Mouse (Mus musculus) ES-E14 (cell line): Measurements from ENCODE around the gene Igsf9b. TPM values are rescaled to one million over a fixed set of nuclear protein-coding genes. Genes with fewer than 3 reads are reported as not detected.

Source experiments
- DNase-seq: peaks from one replicate; pipeline ENCODE4 v3.0.0-alpha.2; 2013; ENCODE audit warnings: low read depth, low spot score
- H3K27ac ChIP-seq: 2 replicates; pipeline ENCODE4 v1.5.1; 2012; ENCODE audit warnings: low read depth, mild to moderate bottlenecking, low read length, moderate library complexity, mixed read lengths; ENCODE audit not compliant: poor library complexity, insufficient read depth, severe bottlenecking
- H3K36me3 ChIP-seq: 2 replicates; pipeline ENCODE4 v1.6.1; 2012; ENCODE audit warnings: mild to moderate bottlenecking, low read length, moderate library complexity, mixed read lengths; ENCODE audit not compliant: control insufficient read depth, poor library complexity, insufficient read depth, severe bottlenecking
- H3K4me1 ChIP-seq, 2 experiments: fragments of 150-350 bp in 1 of 2; sonication (generic) in 1 of 2; 2 replicates each; pipeline ENCODE4 v1.6.1; 2012; ENCODE audit warnings: low read length in 2 of 2, mild to moderate bottlenecking in 1 of 2, mixed read lengths in 1 of 2; ENCODE audit not compliant: control insufficient read depth in 2 of 2, insufficient read depth in 2 of 2, poor library complexity in 1 of 2
- H3K4me3 ChIP-seq, 2 experiments: fragments of 150-350 bp in 1 of 2; sonication (generic) in 1 of 2; 2 replicates each; pipeline ENCODE4 v1.5.1; 2012; ENCODE audit warnings: low read length in 2 of 2, low read depth in 1 of 2, mild to moderate bottlenecking in 1 of 2, mixed read lengths in 1 of 2; ENCODE audit not compliant: insufficient read depth in 1 of 2, poor library complexity in 1 of 2, severe bottlenecking in 1 of 2
- H3K9ac ChIP-seq: 2 replicates; pipeline ENCODE4 v1.6.1; 2012; ENCODE audit warnings: low read depth, mild to moderate bottlenecking, low read length, mixed read lengths; ENCODE audit not compliant: poor library complexity, insufficient read depth, severe bottlenecking
- H3K9me3 ChIP-seq: fragments of 150-350 bp; sonication (generic); 2 replicates; pipeline ENCODE4 v1.6.1; 2012; ENCODE audit warnings: low read depth, mild to moderate bottlenecking, low read length; ENCODE audit not compliant: control insufficient read depth, insufficient read depth
- CHD2 ChIP-seq: IDR thresholded peaks from 2 replicates; pipeline ENCODE4 v1.6.1; 2014; ENCODE audit warnings: mild to moderate bottlenecking, low read depth, low read length, inconsistent platforms
- HCFC1 ChIP-seq: IDR thresholded peaks from 2 replicates; pipeline ENCODE4 v1.6.1; 2012; ENCODE audit warnings: low read length, inconsistent platforms, borderline replicate concordance; ENCODE audit not compliant: insufficient read depth
- MAFK ChIP-seq: IDR thresholded peaks from 2 replicates; pipeline ENCODE4 v1.6.1; 2014; ENCODE audit warnings: mild to moderate bottlenecking, low read depth, low read length, inconsistent platforms; ENCODE audit not compliant: insufficient read depth
- ZC3H11A ChIP-seq: IDR thresholded peaks from 2 replicates; pipeline ENCODE4 v1.6.1; 2012; ENCODE audit warnings: low read depth, mild to moderate bottlenecking, inconsistent platforms, low read length, borderline replicate concordance
- ZNF384 ChIP-seq: IDR thresholded peaks from 2 replicates; pipeline ENCODE4 v1.6.1; 2012; ENCODE audit warnings: low read depth, low read length, inconsistent platforms
- in situ Hi-C, 2 experiments: fragments of 600-800 bp; cut with MboI; formaldehyde crosslinking; loops; one replicate each; pipeline ENCODE4 v1.15.1; 2025; ENCODE audit warnings: low sequenced_read_pairs in 2 of 2, inconsistent platforms in 1 of 2; ENCODE audit not compliant: unreplicated experiment in 2 of 2
- total RNA-seq: library from RNA; depleted of rRNA; stranded (reverse); fragments of 300-350 nt; gene quantifications from 2 replicates; pipeline ENCODE4 v1.2.3, GENCODE M21; 2012

The Igsf9b gene
- total RNA-seq, 1 experiment: 31.5 TPM

- H3K36me3 ChIP-seq: no peaks in the 10 kb centered on the region
- H3K9ac ChIP-seq: no peak overlapping the region
- no peaks in the 10 kb centered on the region for H3K9me3 ChIP-seq
- TF ChIP-seq MAFK (no peak), ZC3H11A (no peak), CHD2 (no peak), ZNF384 (no peak), HCFC1 (no peak)
- no peak overlapping the region for H3K27ac ChIP-seq
- no peak overlapping the region for H3K4me3 ChIP-seq
- in situ Hi-C loops: no loop called here
- peaks cover 0 to 5% of the 10 kb centered on the region in 2 experiments; a peak in 2 of 4 replicates for H3K4me1 ChIP-seq
- DNase-seq: no peak
Observed at GRCm38 (mm10) chr9:27269904-27270303, 29.1 kb upstream of the Igsf9b start.

DNA sequence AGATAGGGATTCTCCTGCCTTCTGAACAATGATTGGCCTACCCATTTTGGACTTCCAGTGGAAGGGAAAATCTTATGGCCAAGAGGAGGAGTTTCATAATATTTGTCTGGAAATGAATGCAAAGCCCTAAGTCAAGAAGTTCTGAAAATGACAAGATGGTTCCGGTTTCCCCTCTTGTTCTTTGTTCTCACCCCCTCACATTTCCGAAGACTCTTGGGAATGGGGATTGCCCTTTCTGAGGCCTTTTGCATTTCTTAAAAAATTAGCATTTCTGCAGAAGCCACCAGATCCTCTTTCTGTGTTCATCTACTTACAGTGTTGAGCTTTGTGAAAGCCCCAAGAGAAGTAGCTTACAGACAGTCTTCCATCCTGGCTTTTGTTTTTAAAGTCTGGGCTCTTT, 27.1 kb upstream of the Igsf9b start:
- DNase-seq: no peak
- in situ Hi-C loops: no loop called here
- no peak overlapping the region for H3K4me3 ChIP-seq
- no peak overlapping the region for H3K27ac ChIP-seq
- no peaks in the 10 kb centered on the region for H3K9me3 ChIP-seq
- H3K4me1 ChIP-seq: no peaks in the 10 kb centered on the region
- TF ChIP-seq HCFC1: no peak
- no peak for TF ChIP-seq MAFK
- no peak for TF ChIP-seq CHD2
- TF ChIP-seq ZNF384: no peak
- TF ChIP-seq ZC3H11A: no peak
- H3K9ac ChIP-seq: no peak overlapping the region
- H3K36me3 ChIP-seq: no peaks in the 10 kb centered on the region

- no peaks in the 10 kb centered on the region for H3K9me3 ChIP-seq
- in situ Hi-C loops: no loop called here
- no peak for TF ChIP-seq ZNF384
- TF ChIP-seq MAFK: no peak
- no peak for TF ChIP-seq CHD2
- TF ChIP-seq HCFC1: no peak
- TF ChIP-seq ZC3H11A: no peak
- no peak for DNase-seq
- H3K36me3 ChIP-seq: no peaks in the 10 kb centered on the region
- no peak overlapping the region for H3K27ac ChIP-seq
- no peak overlapping the region for H3K4me3 ChIP-seq
- no peaks in the 10 kb centered on the region for H3K4me1 ChIP-seq
- H3K9ac ChIP-seq: no peak overlapping the region
Observed at GRCm38 (mm10) chr9:27272858-27273257, 26.1 kb upstream of the Igsf9b start.

DNA sequence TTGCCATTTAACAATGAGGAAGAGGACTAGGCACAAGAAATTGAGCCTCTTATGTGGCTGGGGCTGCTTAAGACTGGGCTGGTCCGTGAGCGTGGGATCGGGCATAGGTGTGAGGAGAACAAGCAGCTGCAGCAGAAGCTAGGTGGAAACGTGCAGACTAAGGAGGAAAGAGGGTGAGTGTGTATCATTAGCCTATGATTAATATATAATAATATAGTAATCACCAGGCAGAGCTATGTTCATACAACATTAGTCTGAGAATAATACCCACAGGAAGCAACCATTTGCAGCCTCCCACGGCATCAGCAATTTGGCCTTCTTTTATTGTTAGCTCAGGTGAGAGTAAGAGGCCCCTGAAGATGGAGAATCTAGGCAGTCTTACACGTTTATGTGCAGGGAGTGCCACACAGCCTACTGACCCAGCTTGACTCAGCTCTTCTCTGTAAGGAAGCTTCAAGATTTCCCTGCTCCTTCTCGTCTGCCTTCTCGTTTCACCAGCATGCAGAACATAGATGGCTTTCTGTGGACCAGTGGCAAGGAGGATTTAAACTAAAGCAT, 22.6 kb upstream of the Igsf9b start:
- no peak for DNase-seq

More for the DNA sequence above, 22.6 kb upstream of the Igsf9b start:
- Histone ChIP-seq H3K4me1 (no peaks in the 10 kb centered on the region), H3K9ac (no peak overlapping the region), H3K36me3 (no peaks in the 10 kb centered on the region), H3K9me3 (no peaks in the 10 kb centered on the region), H3K27ac (no peak overlapping the region), H3K4me3 (no peak overlapping the region)
- in situ Hi-C loops: no loop called here
- TF ChIP-seq ZNF384 (no peak), MAFK (no peak), ZC3H11A (no peak), CHD2 (no peak), HCFC1 (no peak)
